Mouse (Mus musculus) heart, postnatal 36 days (tissue): ENCODE data around the gene N4bp3. TPM values are rescaled to one million over a fixed set of nuclear protein-coding genes. Genes with fewer than 3 reads are reported as not detected.
"Not testable (repeated sequence)": the region's sequence is repeated elsewhere in the genome, so short reads cannot be mapped to it uniquely, and the experiment has no call there.

Experiments
- DNase-seq, 2 experiments: peaks; one replicate each; pipeline ENCODE4 v3.0.0; 2021 to 2022
- intact Hi-C: fragments of 180-260 bp; cut with DNase I; formaldehyde crosslinking; loops from one replicate; pipeline ENCODE4 v1.15.1; 2025
- total RNA-seq, 2 experiments: library from RNA; stranded (reverse); gene quantifications; 2 replicates each; pipeline ENCODE4 v1.2.3; 2021

The N4bp3 gene
- total RNA-seq, 2 experiments from 2014 or later: 13.4 to 16.3 TPM

DNA sequence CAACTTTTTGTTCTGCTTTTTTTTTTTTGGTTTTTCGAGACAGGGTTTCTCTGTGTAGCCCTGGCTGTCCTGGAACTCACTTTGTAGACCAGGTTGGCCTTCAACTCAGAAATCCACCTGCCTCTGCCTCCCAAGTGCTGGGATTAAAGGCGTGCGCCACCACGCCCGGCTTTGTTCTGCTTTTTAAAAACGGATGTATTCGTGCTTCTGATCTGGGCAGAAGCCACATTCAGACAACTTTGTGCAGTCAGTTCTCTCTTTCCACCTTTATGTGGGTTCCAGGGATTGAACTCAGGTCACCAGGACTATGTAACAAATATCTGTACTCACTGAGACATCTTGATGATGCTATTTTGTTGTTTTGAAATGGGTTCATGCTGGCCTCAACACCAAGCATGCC, 17.4 kb downstream of the N4bp3 start:
- intact Hi-C loops, DNase-seq: not testable (repeated sequence)

DNA sequence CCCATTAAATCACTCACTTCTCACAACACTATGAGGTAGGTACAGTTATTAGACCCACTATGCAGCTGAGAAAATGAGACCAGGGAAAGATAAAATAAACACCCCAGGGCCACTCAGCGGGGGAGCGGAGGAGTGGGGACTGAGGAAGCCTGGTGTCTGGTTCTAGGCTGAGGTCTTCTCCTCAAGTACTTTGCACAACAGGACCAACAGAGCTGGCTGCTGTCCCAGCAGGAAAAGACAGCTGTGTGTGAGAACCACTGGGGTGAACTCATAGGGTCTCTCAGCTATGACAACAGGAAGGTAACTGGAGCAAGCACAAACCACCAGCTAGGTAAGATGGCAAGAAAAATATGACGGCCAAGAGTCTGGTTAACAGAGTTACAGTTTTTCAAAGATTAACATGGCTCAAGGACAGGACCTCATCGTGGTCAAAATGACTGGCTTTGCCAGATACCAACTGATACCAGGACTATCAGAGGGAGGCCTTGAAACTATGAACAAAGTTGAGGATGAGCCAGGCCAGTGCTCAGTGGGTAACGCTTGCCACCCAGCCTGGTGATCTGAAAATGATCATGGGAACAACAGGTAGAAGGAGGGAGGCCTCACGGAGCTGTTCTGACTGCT, 18.4 kb downstream of the N4bp3 start:
- no peak for DNase-seq
- intact Hi-C loops: no loop called here

DNA sequence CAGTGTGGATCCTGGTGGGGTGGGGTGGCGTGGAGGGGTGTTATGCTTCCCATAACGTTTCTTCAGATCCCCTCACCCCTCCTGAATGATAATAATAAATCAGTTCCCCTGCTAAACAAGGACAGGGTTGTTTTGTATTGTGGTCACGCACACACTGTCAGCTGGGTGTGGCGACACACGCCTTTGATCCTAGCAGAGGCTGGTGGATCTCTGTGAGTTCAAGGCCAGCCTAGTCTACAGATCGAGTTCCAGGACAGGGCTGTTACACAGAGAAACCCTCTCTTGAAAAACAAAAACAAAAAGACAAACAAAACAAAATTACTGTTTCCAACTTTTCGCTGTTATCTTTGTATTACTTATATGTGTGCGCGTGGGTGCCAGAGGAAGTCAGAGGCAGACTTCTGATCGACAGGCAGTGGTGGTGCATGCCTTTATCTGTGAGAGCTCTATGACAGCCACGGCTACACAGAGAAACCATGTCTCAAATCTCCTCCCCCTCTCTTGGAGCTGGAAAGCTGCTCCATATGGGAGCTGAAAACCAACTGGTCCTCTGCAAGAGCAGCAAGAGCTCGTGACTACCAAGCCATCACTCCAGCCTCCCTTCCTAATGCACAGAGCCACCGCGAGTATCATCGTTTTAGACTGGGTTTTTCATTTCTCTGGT, 20.9 kb downstream of the N4bp3 start:
- no peak for DNase-seq
- intact Hi-C loops: no loop called here

DNA sequence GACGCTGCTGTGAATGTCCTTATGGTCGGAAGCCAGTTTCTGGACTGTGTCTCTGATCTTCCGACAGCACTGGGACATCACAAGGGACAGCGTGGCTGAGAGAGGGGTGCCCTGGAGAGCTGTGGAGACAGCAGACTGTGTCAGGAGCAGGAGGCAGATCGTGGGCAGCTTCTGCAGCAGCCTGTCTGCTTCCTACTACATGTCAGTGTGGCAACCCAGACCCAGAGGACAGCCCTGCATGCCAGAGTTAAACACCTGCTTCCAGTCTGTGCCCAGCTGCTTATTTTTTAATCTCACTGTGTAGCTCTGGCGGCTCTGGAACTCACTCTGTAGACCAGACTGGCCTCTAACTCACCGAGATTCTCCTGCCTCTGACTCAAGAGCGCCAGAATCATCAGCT, 22.7 kb downstream of the N4bp3 start:
- intact Hi-C loops: no loop called here
- DNase-seq: no peak

DNA sequence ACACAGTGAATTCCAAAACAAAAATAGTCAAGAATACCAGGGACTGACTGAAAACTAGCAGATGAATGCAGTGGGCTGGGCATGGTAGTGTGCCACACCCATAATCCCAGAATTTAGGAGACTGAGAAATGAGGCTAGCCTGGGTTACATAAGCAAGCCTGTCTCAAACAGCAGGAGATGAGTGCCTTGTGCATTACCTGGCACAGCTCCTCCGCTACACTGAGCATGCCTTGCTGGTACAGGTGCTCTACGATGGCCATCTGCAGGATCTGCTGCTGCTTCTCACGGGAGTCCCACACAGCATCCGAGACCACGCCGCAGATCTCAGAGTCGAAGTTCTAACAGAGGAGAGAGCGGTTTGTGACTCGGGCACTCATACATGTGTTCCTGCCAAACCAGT, 23.2 kb downstream of the N4bp3 start:
- intact Hi-C loops: no loop called here
- no peak for DNase-seq

DNA sequence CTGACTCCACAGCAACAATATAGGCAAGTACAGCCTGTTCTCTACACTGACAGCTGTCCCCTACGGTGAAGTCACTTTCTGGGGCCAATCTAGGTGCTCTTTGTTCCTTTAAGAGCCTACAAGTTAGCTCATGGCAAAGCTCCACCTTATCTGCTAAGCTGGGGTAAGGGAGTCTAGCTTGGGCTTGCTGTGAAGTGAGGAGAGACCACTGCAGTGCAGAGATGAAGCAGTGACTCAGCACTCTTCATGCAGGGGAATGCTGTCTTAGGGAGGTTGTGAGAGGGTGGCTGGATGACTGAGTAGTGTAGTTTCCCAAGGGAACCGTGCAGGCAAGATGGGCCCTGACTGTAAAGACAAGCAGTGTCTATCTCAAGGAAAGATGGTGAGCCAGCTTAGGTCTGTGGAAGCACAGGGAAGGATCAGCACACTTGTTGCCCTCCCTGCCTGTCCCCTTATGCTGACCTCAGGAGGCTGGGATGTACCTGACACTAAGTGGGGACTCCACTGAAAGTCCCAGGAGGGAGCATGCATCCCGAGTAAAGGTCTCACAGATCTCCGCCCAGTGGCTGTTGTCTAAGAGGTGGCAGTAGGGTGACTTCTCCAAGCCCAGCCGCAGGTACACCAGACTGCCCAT, 25.3 kb downstream of the N4bp3 start:
- DNase-seq: no peak
- intact Hi-C loops: no loop called here

DNA sequence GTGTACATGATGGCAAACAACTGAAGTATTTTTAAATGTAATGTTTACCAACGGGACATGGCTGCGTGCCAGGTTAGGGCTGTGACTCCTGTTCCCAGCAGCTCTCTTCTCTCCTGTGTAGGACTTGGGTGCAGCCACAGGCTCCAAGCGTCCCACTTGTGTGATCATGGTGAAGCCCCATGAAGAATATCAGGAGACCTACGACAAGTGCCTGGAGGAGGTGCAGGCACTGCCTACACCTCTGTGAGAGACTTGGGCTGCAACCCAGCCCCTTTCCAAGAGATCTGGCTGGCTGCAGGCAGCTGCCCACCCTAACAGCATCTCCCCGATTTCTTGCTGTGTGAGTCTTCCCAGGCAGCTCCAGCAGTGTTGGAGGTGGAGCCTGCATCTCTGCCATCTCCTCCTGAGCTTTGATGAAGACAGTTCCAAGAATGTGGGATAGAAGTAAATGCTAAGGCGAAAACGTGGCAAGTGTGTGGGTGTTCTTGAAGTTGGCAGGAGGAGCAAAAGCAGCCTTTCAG, 27.6 kb downstream of the N4bp3 start:
- intact Hi-C loops: no loop called here
- no peak for DNase-seq

DNA sequence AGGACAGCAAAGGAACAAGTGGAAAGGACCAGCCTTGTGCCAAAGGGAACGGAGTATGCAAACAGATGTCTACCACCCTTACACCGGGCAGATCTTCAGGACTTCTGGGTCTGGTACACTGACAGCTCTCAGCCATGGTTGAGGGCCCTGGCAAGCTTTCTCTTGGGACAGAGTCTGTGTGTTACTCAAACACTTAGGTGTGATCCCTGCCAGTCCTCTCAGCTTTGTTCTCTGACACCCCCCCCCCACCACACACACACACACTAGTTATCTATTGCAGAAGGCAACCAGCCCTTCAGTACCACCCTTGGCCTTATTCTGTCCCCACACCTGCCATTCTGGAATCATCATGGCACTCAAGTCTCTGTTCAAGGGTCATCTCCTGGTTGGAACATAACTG, 28.9 kb downstream of the N4bp3 start:
- no peak for DNase-seq
- intact Hi-C loops: no loop called here

DNA sequence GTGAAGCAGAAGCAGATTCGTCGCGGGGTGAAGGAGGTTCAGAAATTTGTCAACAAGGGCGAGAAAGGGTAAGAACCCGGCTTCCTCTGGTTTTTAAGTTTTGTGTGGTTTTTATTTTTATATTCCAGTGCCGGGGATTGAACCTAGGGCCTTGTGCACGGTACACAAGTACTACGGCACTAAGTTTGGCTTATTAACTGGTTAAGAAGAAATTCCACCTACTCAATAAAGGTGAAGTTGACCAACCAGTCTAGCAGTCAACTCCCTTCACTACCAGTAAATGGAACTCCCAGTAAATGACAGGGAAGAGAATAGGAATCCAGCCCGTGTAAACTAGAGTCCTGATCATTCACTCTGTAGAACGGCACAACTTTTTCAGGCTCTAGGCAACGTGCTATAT, 30.6 kb downstream of the N4bp3 start:
- no peak for DNase-seq
- intact Hi-C loops: loop anchor here (1.0 kb wide), 1 partner anchor 30 kb away; the partner anchor contains the start of genes D930048N14Rik and N4bp3

DNA sequence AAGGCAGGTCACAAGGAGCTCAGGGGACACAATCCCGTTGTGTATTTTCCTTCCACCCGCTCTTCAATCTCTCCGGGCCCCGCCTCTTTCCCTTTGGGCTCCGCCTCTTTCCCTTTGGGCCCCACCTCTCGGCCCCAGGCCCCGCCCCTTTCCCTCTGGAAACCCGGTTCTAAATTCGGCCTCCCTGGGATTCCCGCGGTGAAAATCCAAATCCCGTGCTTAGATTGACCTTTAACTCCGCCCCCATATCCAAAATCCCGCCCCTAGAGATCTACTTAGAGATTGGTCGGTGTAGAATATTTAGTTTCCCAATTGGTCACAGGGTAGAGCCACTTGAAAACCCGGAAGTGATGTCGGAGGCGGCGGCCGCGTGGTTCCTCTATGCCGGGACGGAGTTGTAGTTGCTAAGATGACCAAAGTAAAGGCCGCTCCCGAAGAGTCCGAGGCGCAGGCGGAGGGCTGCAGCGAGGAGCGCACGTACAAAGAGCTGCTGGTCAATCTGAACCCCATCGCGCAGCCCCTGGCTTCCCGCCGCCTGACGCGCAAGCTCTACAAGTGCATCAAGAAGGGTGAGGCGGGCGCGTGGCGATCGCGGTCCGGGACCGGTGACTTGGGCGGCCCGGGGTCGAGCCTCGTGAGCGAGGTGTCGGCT, 31.1 kb downstream of the N4bp3 start, which contains the start of gene Nhp2:
Nhp2 (plus strand) TSS at position 327 of the 652 bp plus-strand sequence.
- peak; percentile 90 to 93 for DNase-seq
- intact Hi-C loops: loop anchor here (1.0 to 10.0 kb wide), 2 partner anchors 31 to 375 kb away; partner anchors contain the start of genes D930048N14Rik and N4bp3

DNA sequence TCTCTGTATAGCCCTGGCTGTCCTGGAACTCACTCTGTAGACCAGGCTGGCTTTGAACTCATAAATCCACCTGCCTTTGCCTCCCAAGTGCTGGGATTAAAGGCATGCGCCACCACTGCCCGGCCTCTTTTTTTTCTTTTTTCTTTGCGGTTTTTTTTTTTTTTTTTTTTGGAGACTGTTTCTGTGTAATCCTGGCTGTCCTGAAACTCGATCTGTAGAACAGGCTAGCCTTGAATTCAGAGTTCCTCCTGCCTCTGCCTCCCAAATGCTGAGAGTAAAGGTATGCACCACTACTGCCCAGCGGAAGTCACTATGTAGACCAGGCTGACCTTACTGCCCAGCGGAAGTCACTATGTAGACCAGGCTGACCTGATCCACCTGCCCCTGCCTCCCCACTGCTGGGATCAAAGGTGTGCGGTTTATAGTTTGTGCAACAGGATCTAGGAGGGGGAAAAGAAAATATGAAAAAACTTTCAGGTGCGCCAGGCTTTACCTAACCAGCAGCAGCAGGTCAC, 31.7 kb downstream of the N4bp3 start:
- intact Hi-C loops: loop anchor here (10.0 kb wide), 1 partner anchor 376 kb away; no protein-coding TSS in a partner anchor
- DNase-seq: no peak

DNA sequence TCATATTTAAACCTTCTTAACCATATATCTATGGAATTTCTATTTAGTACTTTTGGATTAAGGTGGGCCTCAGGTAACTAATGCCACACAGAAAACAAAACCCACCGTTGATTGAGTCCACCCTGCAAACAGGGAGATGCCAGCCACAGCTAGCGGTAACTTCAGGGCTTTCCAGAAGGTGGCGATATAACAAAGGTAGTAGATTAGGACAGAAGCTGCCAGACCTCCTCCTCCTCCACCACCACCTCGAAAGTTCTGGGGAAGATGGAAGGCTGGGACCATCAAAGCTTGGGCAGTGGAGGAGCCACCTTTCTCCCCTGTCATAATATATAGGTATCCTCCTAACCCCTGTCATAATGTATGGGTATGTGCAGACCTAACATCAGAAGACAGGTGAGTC, 32.9 kb downstream of the N4bp3 start:
- peak; percentile 69 for DNase-seq
- intact Hi-C loops: loop anchor here (1.0 to 10.0 kb wide), 2 partner anchors 64 to 377 kb away; no protein-coding TSS in a partner anchor

DNA sequence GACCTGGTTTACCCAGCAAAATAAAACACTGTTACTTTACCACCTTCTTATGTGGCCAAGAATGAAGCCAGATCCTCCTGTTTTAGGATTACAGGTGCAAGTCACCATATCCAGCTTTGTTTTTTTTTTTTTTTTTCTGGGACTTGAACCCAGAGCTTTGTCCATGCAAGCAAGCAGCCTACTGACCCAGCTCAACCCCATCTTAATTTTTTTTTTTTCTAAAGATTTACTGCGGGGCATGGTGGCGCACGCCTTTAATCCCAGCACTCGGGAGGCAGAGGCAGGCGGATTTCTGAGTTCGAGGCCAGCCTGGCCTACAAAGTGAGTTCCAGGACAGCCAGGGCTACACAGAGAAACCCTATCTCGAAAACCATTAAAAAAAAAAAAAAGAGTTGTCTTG, 34.5 kb downstream of the N4bp3 start:
- intact Hi-C loops: loop anchor here (10.0 kb wide), 1 partner anchor 379 kb away; no protein-coding TSS in a partner anchor
- DNase-seq: not testable (repeated sequence)

DNA sequence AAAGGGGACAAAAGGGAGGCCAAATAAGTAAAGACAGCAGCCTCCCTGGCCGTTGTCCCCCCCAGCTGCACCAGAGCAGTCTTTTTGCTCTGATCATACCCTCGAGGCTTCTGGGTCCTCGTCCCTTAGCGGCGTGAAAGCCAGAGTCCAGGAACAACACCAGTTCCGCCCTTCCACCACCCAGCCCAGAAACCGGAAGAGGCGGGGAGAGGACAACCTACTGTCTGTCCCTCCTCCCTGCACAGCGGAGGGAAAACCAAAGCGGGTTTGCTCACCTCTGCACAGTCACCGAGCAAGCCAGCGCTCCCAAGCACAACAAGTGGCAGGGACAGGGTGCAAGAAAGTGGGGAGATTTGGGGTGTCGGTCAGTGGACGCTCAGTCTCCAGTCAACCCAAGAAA, 35.0 kb downstream of the N4bp3 start:
- peak; percentile 75 to 78 for DNase-seq
- intact Hi-C loops: loop anchor here (10.0 kb wide), 1 partner anchor 379 kb away; no protein-coding TSS in a partner anchor

DNA sequence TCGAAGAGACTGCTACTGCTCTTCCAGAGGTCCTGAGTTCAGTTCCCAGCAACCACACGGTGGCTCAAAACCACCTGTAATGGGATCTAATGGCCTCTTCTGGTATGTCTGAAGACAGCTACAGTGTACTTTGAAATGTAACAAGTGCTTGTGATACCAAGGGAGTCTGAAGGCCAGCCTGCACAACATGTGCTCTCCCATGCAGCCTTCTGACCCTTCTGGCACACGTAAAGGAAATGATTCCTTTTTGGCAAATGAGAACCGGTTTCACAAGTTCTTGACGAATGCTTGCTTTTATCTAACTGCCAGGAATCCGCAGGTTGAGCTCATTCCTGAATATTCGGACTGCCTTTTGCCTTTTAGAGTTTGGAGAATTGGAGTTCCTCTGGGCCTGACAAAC, 35.5 kb downstream of the N4bp3 start:
- no peak for DNase-seq
- intact Hi-C loops: loop anchor here (10.0 kb wide), 1 partner anchor 380 kb away; no protein-coding TSS in a partner anchor

DNA sequence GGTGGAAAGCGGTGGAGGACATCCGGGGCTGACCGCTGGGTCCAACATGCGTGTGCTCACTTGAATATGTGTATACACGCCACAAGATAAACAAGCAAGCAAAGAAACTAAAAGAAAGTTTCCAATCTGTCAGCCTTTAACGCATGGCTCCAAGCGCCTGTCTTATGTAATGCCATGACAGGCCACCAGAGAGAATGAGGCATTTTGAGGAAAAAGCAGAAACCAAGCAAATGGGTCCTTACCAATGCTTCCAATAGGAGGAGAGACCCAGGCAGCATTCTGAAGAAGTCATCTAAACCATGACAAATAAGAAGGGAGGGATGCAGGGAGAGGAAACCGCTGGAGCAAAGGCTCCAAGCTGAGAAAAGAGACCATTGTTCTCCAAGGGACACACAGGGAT, 36.4 kb downstream of the N4bp3 start:
- no peak for DNase-seq
- intact Hi-C loops: loop anchor here (10.0 kb wide), 1 partner anchor 381 kb away; no protein-coding TSS in a partner anchor

DNA sequence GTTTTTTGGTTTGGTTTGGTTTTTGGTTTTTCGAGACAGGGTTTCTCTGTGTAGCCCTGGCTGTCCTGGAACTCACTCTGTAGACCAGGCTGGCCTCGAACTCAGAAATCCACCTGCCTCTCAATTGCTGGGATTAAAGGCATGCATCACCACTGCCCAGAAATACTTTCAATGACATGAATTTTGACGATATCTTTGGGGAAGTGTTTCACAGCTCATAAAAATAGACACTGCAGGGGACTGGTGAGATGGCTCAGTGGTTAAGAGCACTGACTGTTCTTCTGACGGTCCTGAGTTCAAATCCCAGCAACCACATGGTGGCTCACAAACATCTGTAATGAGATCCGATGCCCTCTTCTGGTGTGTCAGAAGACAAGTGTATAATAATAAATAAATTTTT, 40.7 kb downstream of the N4bp3 start:
- not testable (repeated sequence) for DNase-seq
- intact Hi-C loops: loop anchor here (10.0 kb wide), 1 partner anchor 385 kb away; no protein-coding TSS in a partner anchor

DNA sequence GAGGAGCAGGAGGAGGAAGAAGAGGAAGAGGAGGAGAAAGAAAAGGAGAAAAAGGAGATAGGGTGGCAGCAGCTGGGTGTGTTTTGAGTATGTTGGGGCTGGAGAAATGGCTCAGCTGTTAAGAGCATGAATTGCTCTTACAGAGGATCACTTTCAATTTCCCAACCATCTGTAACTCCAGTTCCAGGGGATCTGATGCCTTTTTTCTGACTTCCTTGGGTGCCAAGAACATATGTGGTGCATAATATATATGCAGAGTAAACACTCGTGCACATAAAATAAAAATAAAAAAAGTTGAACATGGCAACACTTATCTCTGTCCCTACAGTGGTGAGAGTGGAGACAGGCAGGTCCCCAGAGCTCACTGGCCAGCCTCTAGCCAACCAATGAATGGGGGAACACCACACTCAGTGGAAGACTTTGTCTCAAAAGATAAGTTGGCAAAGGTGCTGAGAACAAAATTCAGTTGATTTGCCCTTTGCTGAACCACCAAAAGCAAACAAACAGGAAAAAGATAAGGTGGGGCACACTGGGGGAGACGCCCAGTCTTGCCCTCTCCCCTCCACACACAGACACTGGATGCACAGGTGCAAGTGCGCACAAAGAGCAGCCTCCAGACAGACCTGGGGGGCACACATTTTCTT, 41.3 kb downstream of the N4bp3 start:
- intact Hi-C loops: no loop called here
- DNase-seq: no peak

DNA sequence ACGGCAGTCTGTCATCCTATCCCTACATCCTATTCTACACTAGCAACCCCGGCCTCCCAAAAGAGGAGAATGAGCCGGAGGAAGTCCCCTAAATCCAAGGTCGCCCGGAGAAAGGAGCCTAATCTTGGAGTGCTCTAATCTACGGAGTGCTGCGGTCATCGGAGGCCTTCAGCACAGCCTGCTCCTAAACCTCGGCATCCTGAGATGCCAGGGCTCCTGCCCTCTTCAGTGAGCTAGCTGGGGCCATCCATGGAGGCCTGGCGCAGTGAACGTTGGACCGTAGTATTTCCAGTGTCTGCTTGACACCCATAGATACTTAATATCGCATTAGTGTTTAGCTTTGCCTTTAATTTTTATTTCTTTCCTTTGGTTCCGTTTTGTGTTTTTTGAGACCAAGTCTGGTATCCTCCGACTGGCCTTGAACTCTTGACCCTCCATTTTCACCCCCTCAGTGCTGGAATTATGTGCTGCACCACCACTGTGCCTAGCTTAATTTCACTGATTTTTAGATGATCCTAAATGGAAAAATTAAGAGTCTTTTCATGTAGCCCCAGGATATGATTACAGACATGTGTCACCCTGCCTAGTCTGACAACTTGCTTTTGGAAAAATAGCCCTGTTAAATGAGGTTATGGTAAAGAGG, 43.4 kb downstream of the N4bp3 start:
- intact Hi-C loops: loop anchor here (2.0 kb wide), 1 partner anchor 42 kb away; no protein-coding TSS in a partner anchor
- DNase-seq: no peak
